Mouse (Mus musculus) forebrain, embryonic 13.5 days (tissue): ENCODE data around the gene Ccdc51. TPM values are rescaled to one million over a fixed set of nuclear protein-coding genes. Genes with fewer than 3 reads are reported as not detected.

Experiments used
- polyA plus RNA-seq: library from polyadenylated mRNA; unstranded; fragments of >200 nt; fragmentation: Nextera tagmentation; extraction: Ambion mirVana; gene quantifications from 2 replicates; pipeline ENCODE4 v1.2.1, GENCODE M21; 2015

The Ccdc51 gene
- polyA plus RNA-seq, 1 experiment from 2014 or later, result 18.9 TPM

Other genes with a start within 250 kb of the Ccdc51 start
- 8.1 and 8.5 TPM in 2 replicates for gene Slc26a6, start 229.2 kb upstream of the Ccdc51 start, polyA plus RNA-seq
- gene Tmem89, start 167.9 kb upstream of the Ccdc51 start, polyA plus RNA-seq, result 0.25 TPM in 1 of 2 replicates, not detected in the other
- gene Uqcrc1, start 145.9 kb upstream of the Ccdc51 start, polyA plus RNA-seq, result 361 and 379 TPM in 2 replicates
- 1.2 and 1.6 TPM in 2 replicates for gene Col7a1, start 128.9 kb upstream of the Ccdc51 start, polyA plus RNA-seq
- gene Ucn2, start 96.5 kb upstream of the Ccdc51 start, polyA plus RNA-seq, result not detected in 2 replicates
- gene Pfkfb4, start 90.7 kb upstream of the Ccdc51 start, polyA plus RNA-seq, result 14.5 and 16.8 TPM in 2 replicates
- gene Shisa5, start 43.9 kb upstream of the Ccdc51 start, polyA plus RNA-seq, result 33.6 and 35.1 TPM in 2 replicates
- 9.3 and 13.0 TPM in 2 replicates for gene Trex1, start 22.8 kb upstream of the Ccdc51 start, polyA plus RNA-seq
- 31.4 and 31.5 TPM in 2 replicates for gene Atrip, start 8.4 kb upstream of the Ccdc51 start, polyA plus RNA-seq
- 693 and 750 TPM in 2 replicates for gene Tma7, start 94 bp downstream of the Ccdc51 start, polyA plus RNA-seq
- 22.4 and 27.7 TPM in 2 replicates for gene Plxnb1, start 12.9 kb downstream of the Ccdc51 start, polyA plus RNA-seq
- gene Fbxw21, start 79.5 kb downstream of the Ccdc51 start, polyA plus RNA-seq, result not detected in 2 replicates
- gene Fbxw13, start 113.5 kb downstream of the Ccdc51 start, polyA plus RNA-seq, result not detected in 2 replicates
- gene Fbxw20, start 152.3 kb downstream of the Ccdc51 start, polyA plus RNA-seq, result not detected in 2 replicates
- gene Fbxw14, start 205.2 kb downstream of the Ccdc51 start, polyA plus RNA-seq, result not detected in 2 replicates